Mouse (Mus musculus): Measurements from ENCODE around the gene Prmt2. TPM values are rescaled to one million over a fixed set of nuclear protein-coding genes. Genes with fewer than 3 reads are reported as not detected.

Prmt2 gene
- polyA plus RNA-seq, 1 experiment from 2014 or later, result 113 TPM

- H3K4me3 ChIP-seq (ENCODE audit: low read depth, low read length), result no peak overlapping the region
- H3K9ac ChIP-seq (ENCODE audit: low read depth, low read length), result no peak overlapping the region
- WGBS, result 76% methylated on average over 5 of the region's 5 CpGs
- no peaks in the 10 kb centered on the region for H3K9me3 ChIP-seq (ENCODE audit: control insufficient read depth, low read length)
- H3K27ac ChIP-seq (ENCODE audit: low read depth, low read length), result no peak overlapping the region
- no peak for DNase-seq (ENCODE audit: low spot score)
- no peaks in the 10 kb centered on the region for H3K36me3 ChIP-seq (ENCODE audit: control insufficient read depth, insufficient read depth, low read length)
- no peak for ATAC-seq (ENCODE audit: low FRiP score)
- H3K4me1 ChIP-seq (replicated peaks; ENCODE audit: control insufficient read depth, insufficient read depth, low read length), result no peaks in the 10 kb centered on the region
- no peak overlapping the region for H3K4me2 ChIP-seq (replicated peaks; ENCODE audit: low read depth, low read length)
- H3K27me3 ChIP-seq (ENCODE audit: control insufficient read depth, insufficient read depth, low read length), result no peaks in the 10 kb centered on the region
These were observed 80.1 kb downstream of the Prmt2 start for GRCm38 (mm10) chr10:76157528-76157927.

MicroRNA genes within 50 kb of the gene (microRNA counts, 519-probe panel; counts per million panel counts)
- not detected for microRNA mmu-miR-678

Other genes with a start within 250 kb of the Prmt2 start
- 27.0 and 28.3 TPM in 2 replicates for gene Zfp280b, start 205.2 kb downstream of the Prmt2 start, polyA plus RNA-seq (2014; fragmentation: Nextera tagmentation; extraction: Ambion mirVana)
- gene Slc5a4b, start 126.9 kb downstream of the Prmt2 start, polyA plus RNA-seq (2014; fragmentation: Nextera tagmentation; extraction: Ambion mirVana), result not detected in 2 replicates
- 0.10 TPM in 1 of 2 replicates, not detected in the other for gene Slc5a4a, start 90.4 kb downstream of the Prmt2 start, polyA plus RNA-seq (2014; fragmentation: Nextera tagmentation; extraction: Ambion mirVana)
- gene S100b, start 16.0 kb upstream of the Prmt2 start, polyA plus RNA-seq (2014; fragmentation: Nextera tagmentation; extraction: Ambion mirVana), result 0.42 and 0.45 TPM in 2 replicates
- gene Dip2a, start 107.4 kb upstream of the Prmt2 start, polyA plus RNA-seq (2014; fragmentation: Nextera tagmentation; extraction: Ambion mirVana), result 4.1 and 7.1 TPM in 2 replicates
- gene AC141477.1, start 202.6 kb upstream of the Prmt2 start, polyA plus RNA-seq (2014; fragmentation: Nextera tagmentation; extraction: Ambion mirVana), result not detected in 2 replicates
- gene Pcnt, start 204.9 kb upstream of the Prmt2 start, polyA plus RNA-seq (2014; fragmentation: Nextera tagmentation; extraction: Ambion mirVana), result 16.5 TPM in 2 replicates
- not detected in 2 replicates for gene 2610028H24Rik, start 211.2 kb upstream of the Prmt2 start, polyA plus RNA-seq (2014; fragmentation: Nextera tagmentation; extraction: Ambion mirVana)
- gene Mcm3ap, start 231.1 kb upstream of the Prmt2 start, polyA plus RNA-seq (2014; fragmentation: Nextera tagmentation; extraction: Ambion mirVana), result 66.8 and 67.5 TPM in 2 replicates
- 5.3 and 5.8 TPM in 2 replicates for gene Ybey, start 231.2 kb upstream of the Prmt2 start, polyA plus RNA-seq (2014; fragmentation: Nextera tagmentation; extraction: Ambion mirVana)

All from hindbrain, embryonic 11.5 days (tissue).